ENCODE assay signal across 25 mouse cellular contexts in genomic region chr2:4544360-4544759, GRCm38 (mm10).
DNase-seq lines count a peak whose midpoint lies in the region; ATAC-seq and TF ChIP-seq lines count a peak whose summit lies in the region.
"Had no signal": no experiment of that assay in that cellular context is flagged by ENCODE, and none has a peak within 500 bp of the region (broad histone marks: within the 10 kb centered on the region; RNA-seq: fewer than 3 reads in every experiment).

No protein-coding gene starts in this region.

- H3K4me1 ChIP-seq in hindbrain, embryonic 12.5 days: peaks cover 65% of the 10 kb centered on the region
- H3K4me1 ChIP-seq in hindbrain, embryonic 14.5 days (replicated peaks; ENCODE audit: control insufficient read depth, insufficient read depth, low read length): peaks cover 34% of the 10 kb centered on the region
- H3K4me1 ChIP-seq in heart, embryonic 14.5 days (ENCODE audit: control insufficient read depth in 2 of 2, insufficient read depth in 2 of 2, low read length in 2 of 2): peaks cover 31 to 40% of the 10 kb centered on the region in 2 experiments
- H3K4me1 ChIP-seq in thymus, adult 2 months (replicated peaks; ENCODE audit: control insufficient read depth, insufficient read depth, low read length): peaks cover 19% of the 10 kb centered on the region

- peak; percentile 64 to 69 for DNase-seq in heart, adult 18-20 months
- no peak for DNase-seq in heart, postnatal 4 days
- DNase-seq in hindbrain, embryonic 14.5 days (ENCODE audit: low spot score): no peak
- no peak for DNase-seq in thymus, adult 2 months
- DNase-seq: adrenal gland, adult 2 months; B cell, adult 2 months; cerebellum, adult 11 months; cerebellum, adult 9-11 months; kidney, adult 11 months; kidney, postnatal 4 days; lung, embryonic 14.5 days; right cerebral cortex, postnatal 14 days; thymus, postnatal 14 days had no signal

- no peak overlapping the region for H3K9ac ChIP-seq in hindbrain, embryonic 12.5 days
- no peak overlapping the region for H3K9ac ChIP-seq in hindbrain, embryonic 14.5 days
- no peak overlapping the region for H3K9ac ChIP-seq in heart, embryonic 14.5 days (ENCODE audit: low read length)
- H3K9ac ChIP-seq: kidney, embryonic 15.5 days; limb, embryonic 15.5 days; liver, embryonic 14.5 days; lung, embryonic 14.5 days had no signal

- TF ChIP-seq POLR2A in thymus, adult 2 months (IDR thresholded peaks at IDR 0.05; ENCODE audit: control insufficient read depth, extremely low read depth, insufficient read depth, low read length, poor library complexity): no peak

- ATAC-seq in hindbrain, embryonic 12.5 days (ENCODE audit: low FRiP score): no peak
- ATAC-seq in hindbrain, embryonic 14.5 days (ENCODE audit: low FRiP score): no peak
- ATAC-seq in common myeloid progenitor, adult 5-6 weeks (replicated peaks; ENCODE audit: low read depth, poor library complexity, severe bottlenecking): peak; percentile 45
- ATAC-seq in heart, embryonic 14.5 days (ENCODE audit: insufficient number of reproducible peaks, insufficient read depth, low FRiP score, low read depth): peak; percentile 54; the same call in 1 of the 2 replicates
- ATAC-seq in monocyte, adult 5-6 weeks (replicated peaks; ENCODE audit: insufficient number of reproducible peaks, low FRiP score, low TSS enrichment, poor library complexity, severe bottlenecking): no peak
- ATAC-seq: Patski had no signal

- 0 out of 2 replicates have a peak overlapping the region, but pooled peaks have one; percentile 5 for H3K27ac ChIP-seq in hindbrain, embryonic 12.5 days
- no peak overlapping the region for H3K27ac ChIP-seq in hindbrain, embryonic 14.5 days
- H3K27ac ChIP-seq in heart, embryonic 14.5 days (replicated peaks in 1 of 2; ENCODE audit: control insufficient read depth in 1 of 2, insufficient read depth in 1 of 2, low read depth in 2 of 2, low read length in 2 of 2): peak overlapping the region; percentile 19 to 29; a peak in 3 of 4 replicates
- H3K27ac ChIP-seq in thymus, adult 2 months (ENCODE audit: control insufficient read depth, insufficient read depth, low read length): no peak overlapping the region
- H3K27ac ChIP-seq: embryonic facial prominence, embryonic 10.5 days; limb, embryonic 15.5 days; liver, embryonic 14.5 days had no signal

- H3K4me3 ChIP-seq in hindbrain, embryonic 12.5 days: no peak overlapping the region
- no peak overlapping the region for H3K4me3 ChIP-seq in hindbrain, embryonic 14.5 days (replicated peaks; ENCODE audit: low read length)
- H3K4me3 ChIP-seq in heart, embryonic 14.5 days (ENCODE audit: control insufficient read depth in 1 of 2, insufficient read depth in 1 of 2, low read depth in 1 of 2, low read length in 2 of 2): no peak overlapping the region
- H3K4me3 ChIP-seq in thymus, adult 2 months (ENCODE audit: control insufficient read depth, insufficient read depth, low read length): no peak overlapping the region
- H3K4me3 ChIP-seq: embryonic facial prominence, embryonic 10.5 days; kidney, embryonic 15.5 days; limb, embryonic 15.5 days; megakaryocyte, embryonic 14.5 days had no signal

- no peaks in the 10 kb centered on the region for H3K27me3 ChIP-seq in hindbrain, embryonic 12.5 days
- no peaks in the 10 kb centered on the region for H3K27me3 ChIP-seq in hindbrain, embryonic 14.5 days (ENCODE audit: control insufficient read depth, insufficient read depth, low read length)
- H3K27me3 ChIP-seq in heart, embryonic 14.5 days (ENCODE audit: control insufficient read depth, insufficient read depth, low read length): no peaks in the 10 kb centered on the region
- no peaks in the 10 kb centered on the region for H3K27me3 ChIP-seq in thymus, adult 2 months (ENCODE audit: control insufficient read depth, insufficient read depth, low read length)
- H3K27me3 ChIP-seq: CH12.LX; kidney, embryonic 15.5 days; limb, embryonic 15.5 days; Patski had no signal

- no peak for TF ChIP-seq CTCF in thymus, adult 2 months (IDR thresholded peaks at IDR 0.05; ENCODE audit: borderline replicate concordance, control insufficient read depth, extremely low read depth, insufficient read depth, low read length, poor library complexity)

- H3K4me2 ChIP-seq in hindbrain, embryonic 12.5 days (replicated peaks): no peak overlapping the region
- no peak overlapping the region for H3K4me2 ChIP-seq in hindbrain, embryonic 14.5 days (replicated peaks)
- no peak overlapping the region for H3K4me2 ChIP-seq in heart, embryonic 14.5 days (ENCODE audit: low read length)
- H3K4me2 ChIP-seq: kidney, embryonic 15.5 days; limb, embryonic 15.5 days; lung, embryonic 14.5 days had no signal

- WGBS in hindbrain, embryonic 12.5 days: 66% methylated on average over 5 of the region's 5 CpGs
- WGBS in hindbrain, embryonic 14.5 days: 70% methylated on average over 5 of the region's 5 CpGs
- 32% methylated on average over 5 of the region's 5 CpGs for WGBS in heart, embryonic 14.5 days
- WGBS in thymus, adult 2 months: 93% methylated on average over 5 of the region's 5 CpGs

- H3K9me3 ChIP-seq in hindbrain, embryonic 12.5 days (replicated peaks): no peaks in the 10 kb centered on the region
- no peaks in the 10 kb centered on the region for H3K9me3 ChIP-seq in hindbrain, embryonic 14.5 days (ENCODE audit: control insufficient read depth, low read length)
- no peaks in the 10 kb centered on the region for H3K9me3 ChIP-seq in heart, embryonic 14.5 days (ENCODE audit: control insufficient read depth, low read length)
- H3K9me3 ChIP-seq: embryonic facial prominence, embryonic 10.5 days; G1E; kidney, embryonic 15.5 days; limb, embryonic 15.5 days; megakaryocyte, embryonic 14.5 days had no signal

- H3K36me3 ChIP-seq in hindbrain, embryonic 12.5 days: peaks cover 25% of the 10 kb centered on the region
- peaks cover 32% of the 10 kb centered on the region; the same call in 1 of the 2 replicates for H3K36me3 ChIP-seq in hindbrain, embryonic 14.5 days (replicated peaks; ENCODE audit: control insufficient read depth, insufficient read depth)
- 0 out of 2 replicates have a peak, but pooled peaks cover 7% of the 10 kb centered on the region for H3K36me3 ChIP-seq in heart, embryonic 14.5 days (ENCODE audit: control insufficient read depth, insufficient read depth, low read length)
- no peaks in the 10 kb centered on the region for H3K36me3 ChIP-seq in thymus, adult 2 months (ENCODE audit: control insufficient read depth, insufficient read depth, low read length)
- H3K36me3 ChIP-seq: G1E had no signal

Comparison
In these comparisons a context has a peak if more than half of its experiments do, and no peak if none do; other contexts are left out.
1. DNase-seq: peak in heart, adult 18-20 months (2 of 2); none in heart, postnatal 4 days (single experiment), hindbrain, embryonic 14.5 days (single experiment) and thymus, adult 2 months (single experiment).
2. H3K27ac ChIP-seq: peak in hindbrain, embryonic 12.5 days (single experiment) and heart, embryonic 14.5 days (2 of 2); none in hindbrain, embryonic 14.5 days (single experiment) and thymus, adult 2 months (single experiment).
3. ATAC-seq: peak in common myeloid progenitor, adult 5-6 weeks (single experiment) and heart, embryonic 14.5 days (single experiment); none in hindbrain, embryonic 12.5 days (single experiment), hindbrain, embryonic 14.5 days (single experiment) and monocyte, adult 5-6 weeks (single experiment).